Mouse (Mus musculus) embryonic facial prominence, embryonic 14.5 days (tissue): ENCODE measurements at regions not wholly inside any gene's neighbourhood (a gene's known extent, or its start where the extent isn't known, plus 50 kb on each side); places are given as distances from the start of the nearest gene placed in this dataset.

Experiments used
- ATAC-seq: fragments of 200-750 bp; cut with Nextera tagmentation; 2 replicates; pipeline ENCODE4 v1.8.0; 2017; ENCODE audit warnings: low read depth, moderate number of reproducible peaks, moderate TSS enrichment
- DNase-seq: peaks from one replicate; pipeline ENCODE4 v3.0.0-alpha.2; 2015; ENCODE audit warnings: low spot score
- H3K27ac ChIP-seq: fragments of 300-500 bp; sonication (generic); replicated peaks from 2 replicates; pipeline ENCODE4 v1.5.1; 2014; ENCODE audit warnings: low read depth, mild to moderate bottlenecking, low read length, moderate library complexity
- H3K27me3 ChIP-seq: fragments of 300-500 bp; sonication (generic); replicated peaks from 2 replicates; pipeline ENCODE4 v1.6.1; 2014; ENCODE audit warnings: low read length; ENCODE audit not compliant: control insufficient read depth, insufficient read depth
- H3K36me3 ChIP-seq: fragments of 300-500 bp; sonication (generic); 2 replicates; pipeline ENCODE4 v1.6.1; 2014; ENCODE audit warnings: low read length, mixed read lengths; ENCODE audit not compliant: control insufficient read depth, insufficient read depth
- H3K4me1 ChIP-seq: fragments of 300-500 bp; sonication (generic); 2 replicates; pipeline ENCODE4 v1.6.1; 2014; ENCODE audit warnings: antibody characterized with exemption, low read length; ENCODE audit not compliant: control insufficient read depth, insufficient read depth
- H3K4me2 ChIP-seq: fragments of 300-500 bp; sonication (generic); 2 replicates; pipeline ENCODE4 v1.6.1; 2014; ENCODE audit warnings: low read depth, mild to moderate bottlenecking, low read length, moderate library complexity, mixed read lengths
- H3K4me3 ChIP-seq: fragments of 300-500 bp; sonication (generic); 2 replicates; pipeline ENCODE4 v1.5.1; 2014; ENCODE audit warnings: low read depth, mild to moderate bottlenecking, low read length
- H3K9ac ChIP-seq: fragments of 300-500 bp; sonication (generic); 2 replicates; pipeline ENCODE4 v1.6.1; 2014; ENCODE audit warnings: low read depth, mild to moderate bottlenecking, low read length, moderate library complexity, mixed read lengths
- H3K9me3 ChIP-seq: fragments of 300-500 bp; sonication (generic); 2 replicates; pipeline ENCODE4 v1.6.1; 2016; ENCODE audit warnings: low read length; ENCODE audit not compliant: control insufficient read depth
- WGBS: fragments of 180-500 bp; shearing (Covaris S2); extraction: QIAGEN DNeasy Blood & Tissue Kit; methylation state at CpG from one replicate; pipeline ENCODE4 v1.1.7; 2014; 5-methylcytosine and 5-hydroxymethylcytosine counted together

- Histone ChIP-seq H3K4me3 (no peak overlapping the region), H3K27me3 (no peaks in the 10 kb centered on the region), H3K9me3 (no peaks in the 10 kb centered on the region), H3K27ac (no peak overlapping the region), H3K4me2 (no peak overlapping the region), H3K9ac (no peak overlapping the region), H3K4me1 (no peaks in the 10 kb centered on the region), H3K36me3 (no peaks in the 10 kb centered on the region)
- DNase-seq (peak; percentile 14), ATAC-seq (no peak)
- whole genome bisulfite sequencing, result 59% methylated on average over 5 of the region's 5 CpGs
Observed at GRCm38 (mm10) chr10:112521388-112521787, 250.5 kb downstream of the Kcnc2 start.

- Histone ChIP-seq H3K9ac (no peak overlapping the region), H3K36me3 (no peaks in the 10 kb centered on the region), H3K4me1 (no peaks in the 10 kb centered on the region), H3K4me2 (no peak overlapping the region), H3K9me3 (0 out of 2 replicates have a peak, but pooled peaks cover 4% of the 10 kb centered on the region), H3K27me3 (no peaks in the 10 kb centered on the region), H3K27ac (no peak overlapping the region), H3K4me3 (no peak overlapping the region)
- DNase-seq (no peak), ATAC-seq (no peak)
- WGBS, result 83% methylated on average over 4 of the region's 4 CpGs
Observed at GRCm38 (mm10) chr10:112543051-112543450, 272.1 kb downstream of the Kcnc2 start.

GRCm38 (mm10) chr10:112571772-112572551 is 301.0 kb downstream of the Kcnc2 start:
- H3K4me1 ChIP-seq, result no peaks in the 10 kb centered on the region
- no peak overlapping the region for H3K27ac ChIP-seq
- 84% methylated on average over 9 of the region's 9 CpGs for WGBS
- no peaks in the 10 kb centered on the region for H3K9me3 ChIP-seq
- H3K9ac ChIP-seq, result no peak overlapping the region
- DNase-seq, result no peak
- H3K4me2 ChIP-seq, result no peak overlapping the region
- no peak for ATAC-seq
- no peaks in the 10 kb centered on the region for H3K27me3 ChIP-seq
- H3K36me3 ChIP-seq, result no peaks in the 10 kb centered on the region
- no peak overlapping the region for H3K4me3 ChIP-seq

GRCm38 (mm10) chr10:112572556-112572955 is 301.6 kb downstream of the Kcnc2 start:
- DNase-seq (peak; percentile 2), ATAC-seq (no peak)
- Histone ChIP-seq H3K4me1 (no peaks in the 10 kb centered on the region), H3K4me2 (no peak overlapping the region), H3K27me3 (no peaks in the 10 kb centered on the region), H3K9ac (no peak overlapping the region), H3K36me3 (no peaks in the 10 kb centered on the region), H3K9me3 (no peaks in the 10 kb centered on the region), H3K4me3 (no peak overlapping the region), H3K27ac (no peak overlapping the region)

DNA sequence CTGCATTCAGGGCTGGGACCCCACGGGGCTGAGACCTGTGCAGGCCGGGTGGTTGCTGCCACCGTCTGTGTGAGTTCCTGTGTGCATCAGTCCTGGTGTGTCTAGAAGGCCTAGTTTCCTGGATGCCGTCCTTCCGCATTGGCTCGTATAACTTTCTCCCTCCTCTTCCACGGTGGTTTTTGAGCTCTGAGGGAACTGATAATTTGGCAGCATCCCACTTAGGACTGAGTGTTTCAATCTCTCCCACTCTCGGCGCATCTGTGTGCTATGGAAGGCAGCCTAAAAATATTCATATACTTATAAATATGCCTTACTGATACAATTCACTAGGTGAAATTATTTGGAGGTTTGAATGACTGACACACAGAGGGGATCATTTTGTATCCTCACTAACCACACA is 314.0 kb downstream of the Kcnc2 start:
- whole genome bisulfite sequencing, result 83% methylated on average over 9 of the region's 9 CpGs
- Histone ChIP-seq H3K4me3 (no peak overlapping the region), H3K36me3 (no peaks in the 10 kb centered on the region), H3K27ac (no peak overlapping the region), H3K27me3 (no peaks in the 10 kb centered on the region), H3K9ac (no peak overlapping the region), H3K4me1 (no peaks in the 10 kb centered on the region), H3K9me3 (no peaks in the 10 kb centered on the region), H3K4me2 (no peak overlapping the region)
- ATAC-seq (no peak), DNase-seq (no peak)

- no peak for DNase-seq
- Histone ChIP-seq H3K4me3 (no peak overlapping the region), H3K27me3 (no peaks in the 10 kb centered on the region), H3K9me3 (no peaks in the 10 kb centered on the region), H3K36me3 (no peaks in the 10 kb centered on the region), H3K4me1 (no peaks in the 10 kb centered on the region), H3K9ac (no peak overlapping the region), H3K4me2 (no peak overlapping the region), H3K27ac (no peak overlapping the region)
- ATAC-seq, result no peak
- 83% methylated on average over 2 of the region's 2 CpGs for WGBS
Observed at GRCm38 (mm10) chr10:112594327-112594726, 323.4 kb downstream of the Kcnc2 start.

DNA sequence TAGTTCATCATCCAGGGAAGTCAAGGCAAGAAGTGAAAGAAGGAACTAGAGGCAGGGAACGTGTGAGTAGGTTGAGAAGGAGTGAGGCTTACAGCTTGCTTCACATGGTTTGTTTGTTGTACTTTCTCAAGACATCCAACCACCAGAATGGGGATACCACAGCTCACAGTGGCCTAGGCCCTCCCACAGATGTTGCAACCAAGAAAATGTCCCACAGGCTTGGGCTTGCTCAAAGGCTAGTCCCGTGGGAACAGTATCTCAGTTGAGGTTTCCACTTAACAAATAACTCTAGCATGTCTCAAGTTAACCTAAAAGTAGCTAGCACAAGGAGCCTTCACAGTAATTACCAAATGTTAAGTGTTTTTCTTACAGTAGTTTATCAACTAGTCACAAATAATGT is 323.2 kb downstream of the Atxn7l3b start:
- no peaks in the 10 kb centered on the region for H3K27me3 ChIP-seq
- H3K27ac ChIP-seq, result no peak overlapping the region
- DNase-seq (no peak), ATAC-seq (no peak)
- H3K9ac ChIP-seq, result no peak overlapping the region
- H3K4me3 ChIP-seq, result no peak overlapping the region
- 70% methylated on average over 2 of the region's 2 CpGs for WGBS
- H3K9me3 ChIP-seq, result no peaks in the 10 kb centered on the region
- no peaks in the 10 kb centered on the region for H3K4me1 ChIP-seq
- no peaks in the 10 kb centered on the region for H3K36me3 ChIP-seq
- H3K4me2 ChIP-seq, result no peak overlapping the region

DNA sequence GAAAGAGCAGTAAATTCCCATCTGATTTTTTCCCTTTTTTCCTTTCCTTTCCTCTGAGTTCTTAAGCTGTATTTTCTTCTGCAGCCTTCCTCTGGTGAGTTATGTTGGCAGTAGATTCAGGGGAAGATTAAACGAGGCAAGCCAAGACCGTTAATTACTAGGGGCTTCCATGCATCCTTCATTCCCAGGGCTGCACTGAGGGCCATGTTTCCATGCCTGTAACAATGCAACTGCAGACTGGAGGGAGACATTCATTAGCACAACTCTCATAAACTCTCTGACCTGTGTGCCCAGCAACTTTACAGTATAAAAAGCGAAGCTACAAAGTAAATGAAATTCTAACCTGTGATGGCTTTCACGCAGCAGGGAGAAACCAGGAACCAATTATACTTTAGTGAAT is 321.2 kb downstream of the Atxn7l3b start:
- Histone ChIP-seq H3K27me3 (no peaks in the 10 kb centered on the region), H3K4me3 (no peak overlapping the region), H3K4me1 (no peaks in the 10 kb centered on the region), H3K9ac (no peak overlapping the region), H3K4me2 (no peak overlapping the region), H3K27ac (no peak overlapping the region), H3K9me3 (no peaks in the 10 kb centered on the region), H3K36me3 (no peaks in the 10 kb centered on the region)
- 72% methylated on average over 4 of the region's 4 CpGs for WGBS
- DNase-seq (no peak), ATAC-seq (no peak)

DNA sequence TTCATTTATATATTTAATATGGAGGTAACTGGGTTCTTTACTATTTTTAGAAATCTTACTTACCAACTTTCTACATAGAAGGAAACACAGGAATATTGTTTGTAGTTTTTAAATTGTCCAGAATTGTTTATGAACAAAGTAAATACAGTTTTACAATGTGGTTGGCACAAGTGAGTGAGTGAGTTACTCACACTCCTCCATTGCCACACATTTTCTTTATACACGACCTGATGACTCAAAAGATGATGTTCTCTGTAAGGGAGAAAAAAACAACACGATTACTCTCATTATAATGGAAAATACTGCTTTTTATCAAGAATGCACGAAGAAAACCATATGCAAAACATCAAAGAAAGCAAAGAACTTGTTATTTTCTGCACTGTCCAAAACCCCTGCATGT is 317.1 kb downstream of the Atxn7l3b start:
- DNase-seq (no peak), ATAC-seq (no peak)
- Histone ChIP-seq H3K27me3 (no peaks in the 10 kb centered on the region), H3K36me3 (no peaks in the 10 kb centered on the region), H3K4me3 (no peak overlapping the region), H3K4me1 (no peaks in the 10 kb centered on the region), H3K9ac (no peak overlapping the region), H3K9me3 (no peaks in the 10 kb centered on the region), H3K4me2 (no peak overlapping the region), H3K27ac (no peak overlapping the region)
- 60% methylated on average over 3 of the region's 3 CpGs for WGBS
